Mouse (Mus musculus): ENCODE results near the gene Gal3st1. TPM values are rescaled to one million over a fixed set of nuclear protein-coding genes. Genes with fewer than 3 reads are reported as not detected.

The Gal3st1 gene
- polyA plus RNA-seq, 1 experiment from 2014 or later: 10.0 TPM

DNA sequence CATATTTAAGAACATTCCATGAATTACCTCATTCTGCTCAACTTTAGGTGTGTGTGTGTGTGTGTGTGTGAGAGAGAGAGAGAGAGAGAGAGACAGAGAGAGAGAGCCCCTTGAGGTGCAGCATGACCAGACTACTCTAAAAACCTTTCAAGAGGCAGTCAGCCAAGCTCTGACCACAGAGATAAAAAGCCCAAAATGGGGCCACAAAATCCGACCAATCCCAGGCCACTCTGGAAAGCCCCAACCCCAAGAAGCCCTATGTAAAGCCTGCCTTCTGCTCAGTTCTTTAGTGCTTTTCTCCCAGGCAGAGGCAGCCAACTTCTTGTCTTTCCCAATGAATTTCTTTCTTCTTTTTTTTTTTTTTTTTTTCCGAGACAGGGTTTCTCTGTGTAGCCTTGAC, 22.5 kb upstream of the Gal3st1 start:
- no peaks in the 10 kb centered on the region for H3K9me3 ChIP-seq (ENCODE audit: control insufficient read depth, low read length)
- no peak overlapping the region for H3K27ac ChIP-seq (ENCODE audit: low read length)
- ATAC-seq (ENCODE audit: low read depth): no peak
- H3K4me3 ChIP-seq (ENCODE audit: low read length): no peak overlapping the region
- no peak overlapping the region for H3K9ac ChIP-seq (ENCODE audit: low read length)
- 48% methylated on average over 2 of the region's 2 CpGs for WGBS
- H3K4me1 ChIP-seq (replicated peaks; ENCODE audit: control insufficient read depth, insufficient read depth, low read length): peaks cover 10% of the 10 kb centered on the region
- no peaks in the 10 kb centered on the region for H3K27me3 ChIP-seq (ENCODE audit: control insufficient read depth, insufficient read depth, low read depth, low read length)
- no peak overlapping the region for H3K4me2 ChIP-seq (ENCODE audit: low read depth, low read length)
- no peaks in the 10 kb centered on the region for H3K36me3 ChIP-seq (ENCODE audit: control insufficient read depth, insufficient read depth, low read length)

DNA sequence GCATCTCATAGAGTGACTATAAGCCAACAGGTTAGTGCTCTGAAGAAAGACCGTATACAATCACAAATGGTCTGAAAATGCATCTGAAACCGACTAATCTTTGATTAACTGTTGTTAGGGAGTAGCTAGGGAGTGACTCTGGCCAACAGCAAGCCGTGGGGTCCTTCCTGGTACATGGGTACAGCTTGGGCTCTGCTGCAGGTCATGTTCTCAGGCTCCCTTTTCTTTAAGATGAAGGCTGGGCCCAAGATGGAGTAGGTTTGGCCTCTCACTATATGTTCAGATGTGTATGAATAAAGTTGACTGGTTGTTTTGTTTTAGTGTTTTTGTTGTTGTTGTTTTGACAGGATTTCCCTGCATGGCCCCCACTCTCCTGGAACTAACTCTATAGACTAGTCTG, 21.7 kb upstream of the Gal3st1 start:
- H3K36me3 ChIP-seq (ENCODE audit: control insufficient read depth, insufficient read depth, low read length): no peaks in the 10 kb centered on the region
- no peak overlapping the region for H3K27ac ChIP-seq (ENCODE audit: low read length)
- H3K4me3 ChIP-seq (ENCODE audit: low read length): no peak overlapping the region
- H3K4me1 ChIP-seq (replicated peaks; ENCODE audit: control insufficient read depth, insufficient read depth, low read length): peaks cover 10% of the 10 kb centered on the region
- H3K27me3 ChIP-seq (ENCODE audit: control insufficient read depth, insufficient read depth, low read depth, low read length): no peaks in the 10 kb centered on the region
- no peak for ATAC-seq (ENCODE audit: low read depth)
- H3K9me3 ChIP-seq (ENCODE audit: control insufficient read depth, low read length): no peaks in the 10 kb centered on the region
- no peak overlapping the region for H3K4me2 ChIP-seq (ENCODE audit: low read depth, low read length)
- no peak overlapping the region for H3K9ac ChIP-seq (ENCODE audit: low read length)
- WGBS: 54% methylated on average over 3 of the region's 3 CpGs

DNA sequence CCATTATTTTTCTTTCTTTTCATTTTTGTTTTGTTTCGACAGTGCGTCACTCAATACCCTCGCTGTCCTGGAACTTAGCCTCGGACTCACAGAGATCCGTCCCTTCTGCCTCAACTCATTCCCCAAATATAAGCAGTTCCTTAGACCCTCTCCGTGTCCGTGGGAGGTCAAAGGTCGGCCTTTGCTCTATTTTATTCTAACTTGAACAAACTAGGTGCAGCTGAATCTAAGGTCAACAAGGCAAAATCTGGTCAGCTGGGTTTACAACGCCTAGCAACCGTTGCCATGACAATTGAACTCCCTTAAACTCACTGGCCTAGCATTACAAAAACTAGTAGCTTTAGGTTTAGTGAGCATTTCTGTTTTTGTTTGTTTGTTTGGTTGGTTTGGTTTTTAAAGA, 20.3 kb upstream of the Gal3st1 start:
- WGBS: 79% methylated on average over 10 of the region's 10 CpGs
- peaks cover under 1% of the 10 kb centered on the region; the same call in 1 of the 2 replicates for H3K36me3 ChIP-seq (ENCODE audit: control insufficient read depth, insufficient read depth, low read length)
- H3K4me2 ChIP-seq (ENCODE audit: low read depth, low read length): peak overlapping the region; percentile 88
- H3K9me3 ChIP-seq (ENCODE audit: control insufficient read depth, low read length): no peaks in the 10 kb centered on the region
- H3K27ac ChIP-seq (ENCODE audit: low read length): no peak overlapping the region; the same call in 1 of the 2 replicates
- ATAC-seq (ENCODE audit: low read depth): no peak
- H3K9ac ChIP-seq (ENCODE audit: low read length): peak overlapping the region; percentile 38; the same call in 1 of the 2 replicates
- peak overlapping the region; percentile 85 for H3K4me3 ChIP-seq (ENCODE audit: low read length)
- no peaks in the 10 kb centered on the region for H3K27me3 ChIP-seq (ENCODE audit: control insufficient read depth, insufficient read depth, low read depth, low read length)
- H3K4me1 ChIP-seq (replicated peaks; ENCODE audit: control insufficient read depth, insufficient read depth, low read length): peaks cover 10% of the 10 kb centered on the region

DNA sequence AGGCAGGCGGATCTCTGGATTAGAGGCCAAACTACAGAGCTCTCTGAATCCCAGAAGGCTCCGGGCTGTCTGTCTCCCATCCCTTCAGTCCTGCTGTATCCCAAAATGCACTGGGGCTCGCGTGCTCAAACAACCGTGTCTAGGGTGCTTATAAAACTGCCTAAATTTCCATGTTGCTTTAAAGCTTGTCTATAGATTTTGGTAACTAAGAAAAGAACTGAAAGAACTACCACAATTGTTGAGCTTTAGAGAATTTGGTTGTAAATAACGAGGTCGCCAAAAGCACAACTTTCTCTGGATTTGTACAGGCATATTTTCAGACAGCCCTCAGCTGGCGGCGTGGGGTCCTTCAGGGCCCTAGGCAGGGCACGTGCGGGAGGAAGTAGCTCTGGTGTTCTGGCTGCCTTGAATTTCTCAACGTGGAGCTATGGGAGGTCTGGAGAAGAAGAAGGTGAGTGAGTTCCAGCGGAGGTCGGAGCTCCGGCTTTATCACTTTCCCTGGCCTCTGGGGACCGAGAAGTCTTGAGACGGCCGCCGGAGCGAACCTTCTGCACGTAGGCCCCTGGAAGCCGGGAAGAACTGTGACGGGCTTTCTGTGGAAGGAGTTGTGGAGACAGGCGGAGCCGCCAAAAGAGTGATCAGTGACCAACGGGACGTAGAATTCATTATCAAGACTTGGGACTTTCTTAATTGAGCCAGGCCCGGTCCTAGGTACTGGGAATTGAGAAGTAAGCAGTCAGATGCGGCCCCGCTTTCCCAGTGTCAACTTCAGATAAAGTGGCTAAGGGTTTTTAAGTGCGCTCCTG, 19.6 kb upstream of the Gal3st1 start, which contains the start of gene Pes1:
Gene Pes1 (plus strand): TSS at position 366 of the 806 bp plus-strand sequence.
- Histone ChIP-seq H3K27ac (ENCODE audit: low read length) (peak within 1 kb of the TSS; percentile 75), H3K4me1 (replicated peaks; ENCODE audit: control insufficient read depth, insufficient read depth, low read length) (peaks cover 10% of the 10 kb centered on the region), H3K4me2 (ENCODE audit: low read depth, low read length) (peak within 1 kb of the TSS; percentile 88), H3K36me3 (ENCODE audit: control insufficient read depth, insufficient read depth, low read length) (peaks cover 5% of the 10 kb centered on the region), H3K9ac (ENCODE audit: low read length) (peak within 1 kb of the TSS; percentile 86), H3K27me3 (ENCODE audit: control insufficient read depth, insufficient read depth, low read depth, low read length) (no peaks in the 10 kb centered on the region), H3K9me3 (ENCODE audit: control insufficient read depth, low read length) (no peaks in the 10 kb centered on the region), H3K4me3 (ENCODE audit: low read length) (peak within 1 kb of the TSS; percentile 85)
- ATAC-seq (ENCODE audit: low read depth): peak; percentile 94
- under 1% methylated on average over 31 of the region's 31 CpGs for WGBS

DNA sequence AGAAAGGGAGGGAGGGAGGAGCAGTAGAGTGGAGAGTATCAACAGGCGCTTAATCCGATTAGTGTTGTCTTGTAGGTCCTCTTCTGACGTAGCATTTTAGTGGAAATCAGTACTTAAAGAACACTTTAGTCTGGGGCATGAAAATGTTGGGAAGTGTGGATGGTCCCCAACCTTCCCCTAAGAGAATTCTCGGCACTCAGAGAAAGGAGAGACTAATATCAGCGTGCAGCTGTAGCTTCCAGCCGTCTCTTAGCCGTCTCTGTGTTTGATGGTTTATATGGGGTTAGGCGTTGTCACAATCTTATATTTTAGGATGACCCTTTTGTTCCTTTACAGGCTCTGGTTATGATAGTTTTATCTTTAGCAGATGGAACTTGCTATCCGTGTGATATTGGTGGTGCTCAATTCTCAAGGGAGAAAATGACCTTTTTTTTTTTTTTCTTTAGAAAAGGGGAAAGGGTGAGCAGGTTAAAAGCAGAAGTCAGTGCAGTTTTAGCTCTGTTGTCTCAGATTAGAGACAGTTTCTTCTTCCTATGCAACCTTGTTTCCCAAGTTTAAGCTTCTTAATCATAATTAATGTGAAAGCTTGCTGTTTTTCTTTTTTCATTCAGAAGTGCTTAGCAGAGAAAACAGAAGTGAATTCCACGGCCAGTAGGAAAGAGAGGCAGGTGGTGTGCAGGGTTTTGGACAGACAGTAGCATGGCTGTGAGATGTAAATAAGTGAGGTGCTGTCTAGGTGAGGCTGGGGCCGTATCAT, 18.8 kb upstream of the Gal3st1 start:
- ATAC-seq (ENCODE audit: low read depth): no peak
- peaks cover 10% of the 10 kb centered on the region for H3K4me1 ChIP-seq (replicated peaks; ENCODE audit: control insufficient read depth, insufficient read depth, low read length)
- peak overlapping the region; percentile 88 for H3K4me2 ChIP-seq (ENCODE audit: low read depth, low read length)
- peak overlapping the region; percentile 86 for H3K9ac ChIP-seq (ENCODE audit: low read length)
- 10% methylated on average over 11 of the region's 11 CpGs for WGBS
- H3K27ac ChIP-seq (ENCODE audit: low read length): no peak overlapping the region; the same call in 1 of the 2 replicates
- H3K36me3 ChIP-seq (ENCODE audit: control insufficient read depth, insufficient read depth, low read length): peaks cover 8% of the 10 kb centered on the region
- no peaks in the 10 kb centered on the region for H3K27me3 ChIP-seq (ENCODE audit: control insufficient read depth, insufficient read depth, low read depth, low read length)
- H3K9me3 ChIP-seq (ENCODE audit: control insufficient read depth, low read length): no peaks in the 10 kb centered on the region
- peak overlapping the region; percentile 85 for H3K4me3 ChIP-seq (ENCODE audit: low read length)

DNA sequence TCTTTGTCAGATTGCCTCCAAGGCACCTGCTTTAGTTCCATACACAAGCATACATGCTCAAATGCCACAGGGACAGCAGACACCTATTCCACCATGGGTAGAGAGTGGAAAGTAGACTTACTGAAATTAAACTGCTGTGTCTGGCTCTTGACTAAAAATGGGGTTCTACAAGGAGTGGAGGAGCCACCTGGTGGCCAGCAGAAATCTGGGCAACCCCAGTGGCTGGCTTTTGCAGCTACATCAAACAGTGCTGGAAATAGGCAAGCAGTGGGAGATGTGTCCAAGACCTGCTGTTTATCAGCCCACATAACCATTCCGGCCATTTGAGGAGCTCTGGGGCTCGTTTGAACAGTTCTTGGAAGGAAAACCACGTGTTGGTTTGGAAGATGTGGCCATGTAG, 13.6 kb upstream of the Gal3st1 start:
- peaks cover 45% of the 10 kb centered on the region for H3K36me3 ChIP-seq (ENCODE audit: control insufficient read depth, insufficient read depth, low read length)
- 82% methylated on average over 3 of the region's 3 CpGs for WGBS
- no peak overlapping the region for H3K4me3 ChIP-seq (ENCODE audit: low read length)
- peaks cover 5% of the 10 kb centered on the region for H3K4me1 ChIP-seq (replicated peaks; ENCODE audit: control insufficient read depth, insufficient read depth, low read length)
- ATAC-seq (ENCODE audit: low read depth): no peak
- no peak overlapping the region for H3K4me2 ChIP-seq (ENCODE audit: low read depth, low read length)
- no peaks in the 10 kb centered on the region for H3K27me3 ChIP-seq (ENCODE audit: control insufficient read depth, insufficient read depth, low read depth, low read length)
- H3K27ac ChIP-seq (ENCODE audit: low read length): no peak overlapping the region
- no peaks in the 10 kb centered on the region for H3K9me3 ChIP-seq (ENCODE audit: control insufficient read depth, low read length)
- no peak overlapping the region for H3K9ac ChIP-seq (ENCODE audit: low read length)

DNA sequence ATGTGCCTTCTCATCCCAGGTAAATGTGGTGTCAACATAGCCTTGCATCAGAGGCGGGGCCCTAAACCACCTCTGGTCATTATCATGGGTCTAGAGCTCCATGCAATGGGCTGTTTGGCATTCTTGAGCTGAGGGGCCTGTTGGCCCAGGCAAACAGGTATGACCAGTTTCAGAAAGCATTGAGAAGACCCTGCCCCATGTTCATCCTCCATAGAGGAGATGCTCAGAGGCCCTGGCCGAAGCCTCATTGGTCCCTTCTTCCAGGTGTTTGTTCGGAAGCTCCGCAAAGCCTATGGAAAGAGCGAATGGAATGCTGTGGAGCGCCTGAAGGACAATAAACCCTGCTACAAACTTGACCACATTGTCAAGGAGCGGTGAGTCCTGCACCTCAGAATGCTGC, 13.1 kb upstream of the Gal3st1 start:
- Histone ChIP-seq H3K36me3 (ENCODE audit: control insufficient read depth, insufficient read depth, low read length) (peaks cover 45% of the 10 kb centered on the region), H3K27ac (ENCODE audit: low read length) (no peak overlapping the region)
- ATAC-seq (ENCODE audit: low read depth): no peak

DNA sequence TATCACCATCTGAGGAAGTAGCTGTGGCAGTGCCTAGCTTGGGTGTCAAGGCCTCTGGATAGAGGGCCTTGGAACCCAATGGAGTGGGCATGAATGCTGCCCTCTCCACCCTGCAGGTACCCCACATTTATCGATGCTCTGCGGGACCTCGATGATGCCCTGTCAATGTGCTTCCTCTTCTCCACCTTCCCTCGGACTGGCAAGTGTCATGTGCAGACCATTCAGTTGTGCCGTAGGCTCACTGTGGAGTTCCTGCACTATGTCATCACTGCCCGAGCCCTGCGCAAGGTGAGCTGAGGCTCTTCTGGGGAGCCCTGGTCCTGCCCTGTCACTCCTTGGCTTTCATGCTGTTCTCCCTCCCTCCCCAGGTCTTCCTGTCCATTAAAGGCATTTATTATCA, 10.4 kb upstream of the Gal3st1 start:
- 93% methylated on average over 7 of the region's 7 CpGs for WGBS
- Histone ChIP-seq H3K36me3 (ENCODE audit: control insufficient read depth, insufficient read depth, low read length) (peaks cover 62% of the 10 kb centered on the region), H3K9me3 (ENCODE audit: control insufficient read depth, low read length) (no peaks in the 10 kb centered on the region), H3K4me3 (ENCODE audit: low read length) (no peak overlapping the region), H3K4me2 (ENCODE audit: low read depth, low read length) (no peak overlapping the region), H3K9ac (ENCODE audit: low read length) (no peak overlapping the region), H3K4me1 (replicated peaks; ENCODE audit: control insufficient read depth, insufficient read depth, low read length) (no peaks in the 10 kb centered on the region), H3K27me3 (ENCODE audit: control insufficient read depth, insufficient read depth, low read depth, low read length) (no peaks in the 10 kb centered on the region), H3K27ac (ENCODE audit: low read length) (no peak overlapping the region)
- ATAC-seq (ENCODE audit: low read depth): no peak

More for the DNA sequence above, 13.1 kb upstream of the Gal3st1 start:
- Histone ChIP-seq H3K9ac (ENCODE audit: low read length) (no peak overlapping the region), H3K4me2 (ENCODE audit: low read depth, low read length) (no peak overlapping the region), H3K27me3 (ENCODE audit: control insufficient read depth, insufficient read depth, low read depth, low read length) (no peaks in the 10 kb centered on the region), H3K4me1 (replicated peaks; ENCODE audit: control insufficient read depth, insufficient read depth, low read length) (peaks cover under 1% of the 10 kb centered on the region; the same call in 1 of the 2 replicates), H3K9me3 (ENCODE audit: control insufficient read depth, low read length) (no peaks in the 10 kb centered on the region), H3K4me3 (ENCODE audit: low read length) (no peak overlapping the region)
- 91% methylated on average over 7 of the region's 7 CpGs for WGBS

DNA sequence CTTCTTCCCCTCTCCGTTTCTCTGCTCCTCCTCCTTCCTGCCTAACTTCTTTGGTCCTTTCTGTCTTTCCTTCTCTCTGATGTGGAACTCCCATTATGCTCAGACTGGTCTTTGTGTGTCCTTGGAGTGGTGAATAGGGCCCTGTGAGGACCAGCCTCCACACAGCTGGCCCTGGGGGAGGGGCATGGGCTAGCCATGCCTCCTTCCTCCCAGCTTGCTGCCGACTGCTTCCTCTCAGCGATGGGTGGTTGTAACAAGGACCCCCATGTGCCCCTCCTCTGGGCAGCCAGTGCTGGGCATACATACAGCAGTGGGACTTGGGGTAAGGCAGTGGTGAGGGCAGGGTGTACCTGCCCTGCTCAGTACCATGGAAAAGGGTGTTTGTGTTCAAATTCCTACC, 9.1 kb upstream of the Gal3st1 start:
- H3K4me3 ChIP-seq (ENCODE audit: low read length): no peak overlapping the region
- ATAC-seq (ENCODE audit: low read depth): no peak
- WGBS: 75% methylated on average over 3 of the region's 3 CpGs

More for the DNA sequence above, 9.1 kb upstream of the Gal3st1 start:
- H3K4me1 ChIP-seq (replicated peaks; ENCODE audit: control insufficient read depth, insufficient read depth, low read length): no peaks in the 10 kb centered on the region
- H3K36me3 ChIP-seq (ENCODE audit: control insufficient read depth, insufficient read depth, low read length): peaks cover 58% of the 10 kb centered on the region
- no peak overlapping the region for H3K4me2 ChIP-seq (ENCODE audit: low read depth, low read length)
- no peaks in the 10 kb centered on the region for H3K9me3 ChIP-seq (ENCODE audit: control insufficient read depth, low read length)
- H3K27ac ChIP-seq (ENCODE audit: low read length): no peak overlapping the region
- H3K9ac ChIP-seq (ENCODE audit: low read length): no peak overlapping the region
- no peaks in the 10 kb centered on the region for H3K27me3 ChIP-seq (ENCODE audit: control insufficient read depth, insufficient read depth, low read depth, low read length)
